Mouse (Mus musculus) Patski (cell line): Measurements from ENCODE around the gene Alox5. TPM values are rescaled to one million over a fixed set of nuclear protein-coding genes. Genes with fewer than 3 reads are reported as not detected.

ENCODE experiments used
- ATAC-seq: fragments of 100-300 bp; one replicate; pipeline ENCODE4 v1.8.0; 2021
- CTCF ChIA-PET: fragments of 350-600 bp; sonication (Branson Sonifier 250); formaldehyde crosslinking; loops from one replicate; lab custom pipeline; 2022; ENCODE audit warnings: inconsistent platforms; lab: Charles Lee
- POLR2A ChIA-PET: fragments of 350-600 bp; sonication (Branson Sonifier 250); formaldehyde crosslinking; loops from one replicate; lab custom pipeline; 2022; ENCODE audit warnings: antibody characterized with exemption, inconsistent platforms; lab: Charles Lee
- DNase-seq: peaks from one replicate; pipeline ENCODE4 v3.0.0-alpha.2; 2011; ENCODE audit warnings: low read depth, low spot score
- H3K27me3 ChIP-seq: fragments of 371-371 bp; one replicate; pipeline ENCODE4 v1.5.1; 2021
- CTCF ChIP-seq: fragments of 100-300 bp; IDR thresholded peaks from one replicate; pipeline ENCODE4 v1.5.1; 2021
- in situ Hi-C: fragments of 300-500 bp; cut with MboI; formaldehyde crosslinking; loops from 3 replicates; pipeline ENCODE4 v1.11.1; 2018; ENCODE audit warnings: low pct_unique_long_range_greater_than_20kb, mixed read lengths
- polyA plus RNA-seq: library from polyadenylated mRNA; unstranded; gene quantifications from one replicate; pipeline ENCODE4 v1.2.3, GENCODE M21; 2021

Alox5 gene
- polyA plus RNA-seq, 1 experiment from 2014 or later = not detected

DNA sequence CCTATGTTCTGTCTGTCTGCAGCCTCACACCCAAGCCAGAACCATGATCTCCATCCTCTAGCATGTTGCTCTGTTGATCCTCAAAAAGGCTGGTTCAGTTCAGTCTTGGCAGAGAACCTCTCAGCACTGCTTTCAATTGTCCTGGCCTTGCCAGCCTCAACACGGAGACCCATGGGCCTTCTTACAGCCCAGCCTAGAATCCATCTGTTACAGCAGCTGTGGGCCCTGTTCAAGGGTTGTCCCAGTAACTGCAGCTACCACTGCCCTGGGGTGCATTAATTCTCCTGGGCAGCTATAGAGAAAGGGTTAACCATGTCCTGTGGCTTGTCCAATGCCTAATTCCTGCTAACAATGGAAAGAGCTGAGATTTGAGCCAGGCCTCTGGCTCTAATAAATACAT lies 42.5 kb downstream of the Alox5 start:
- H3K27me3 ChIP-seq = no peaks in the 10 kb centered on the region
- ChIA-PET CTCF (interaction anchor here (1.1 to 1.7 kb wide), 2 partner anchors 9 to 14 kb away, joined by 3 to 7 read pairs; no protein-coding TSS in a partner anchor), POLR2A (interaction anchor here (0.6 kb wide), 1 partner anchor 153 kb away, joined by 3 read pairs; no protein-coding TSS in a partner anchor)
- in situ Hi-C loops = loop anchor here (25.0 kb wide), 1 partner anchor 531 kb away; no protein-coding TSS in a partner anchor
- ATAC-seq (no peak), DNase-seq (no peak)
- TF ChIP-seq CTCF = no peak

GRCm38 (mm10) chr6:116417518-116418315 lies 43.3 kb downstream of the Alox5 start:
- no peak for TF ChIP-seq CTCF
- CTCF ChIA-PET = interaction anchor here (1.1 to 1.7 kb wide), 2 partner anchors 10 to 14 kb away, joined by 3 to 7 read pairs; no protein-coding TSS in a partner anchor
- H3K27me3 ChIP-seq = no peaks in the 10 kb centered on the region
- in situ Hi-C loops = loop anchor here (25.0 kb wide), 1 partner anchor 530 kb away; no protein-coding TSS in a partner anchor
- no peak for DNase-seq
- ATAC-seq = no peak
- POLR2A ChIA-PET = no interaction called here

DNA sequence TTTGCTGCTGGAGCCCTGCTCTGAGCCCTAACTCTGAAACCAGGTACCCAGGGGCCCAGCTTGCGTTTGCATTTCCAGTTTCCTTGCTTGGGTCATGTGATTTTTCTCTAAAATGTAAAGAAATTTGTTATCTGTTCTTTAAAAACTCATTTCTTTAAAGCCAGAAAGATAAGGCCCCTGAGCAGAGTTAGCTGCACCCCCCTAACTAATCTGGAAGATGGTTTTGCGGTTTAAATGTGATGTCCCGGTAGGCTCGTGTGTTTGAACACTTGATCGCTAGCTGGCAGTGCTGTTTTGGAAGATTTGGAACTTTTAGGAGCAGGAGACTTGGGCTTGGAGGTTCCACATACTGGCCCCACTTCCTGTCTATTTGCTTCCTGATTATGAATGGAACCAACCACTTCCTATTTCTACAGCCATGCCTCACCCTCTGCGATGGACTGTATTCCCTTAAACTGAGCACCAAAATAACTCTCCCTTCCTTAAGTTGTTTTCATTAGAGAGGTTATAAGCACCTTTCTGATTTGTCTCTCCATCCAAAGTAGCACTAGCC lies 44.9 kb downstream of the Alox5 start:
- no peaks in the 10 kb centered on the region for H3K27me3 ChIP-seq
- ChIA-PET POLR2A (no interaction called here), CTCF (no interaction called here)
- ATAC-seq (no peak), DNase-seq (no peak)
- in situ Hi-C loops = loop anchor here (25.0 kb wide), 1 partner anchor 529 kb away; no protein-coding TSS in a partner anchor
- no peak for TF ChIP-seq CTCF

- in situ Hi-C loops = loop anchor here (25.0 kb wide), 1 partner anchor 528 kb away; no protein-coding TSS in a partner anchor
- ChIA-PET CTCF (interaction anchor here (0.9 kb wide), 1 partner anchor 26 kb away, joined by 3 read pairs; no protein-coding TSS in a partner anchor), POLR2A (no interaction called here)
- DNase-seq (no peak), ATAC-seq (no peak)
- no peaks in the 10 kb centered on the region for H3K27me3 ChIP-seq
- no peak for TF ChIP-seq CTCF
Observed at GRCm38 (mm10) chr6:116415126-116415676, 45.8 kb downstream of the Alox5 start.

DNA sequence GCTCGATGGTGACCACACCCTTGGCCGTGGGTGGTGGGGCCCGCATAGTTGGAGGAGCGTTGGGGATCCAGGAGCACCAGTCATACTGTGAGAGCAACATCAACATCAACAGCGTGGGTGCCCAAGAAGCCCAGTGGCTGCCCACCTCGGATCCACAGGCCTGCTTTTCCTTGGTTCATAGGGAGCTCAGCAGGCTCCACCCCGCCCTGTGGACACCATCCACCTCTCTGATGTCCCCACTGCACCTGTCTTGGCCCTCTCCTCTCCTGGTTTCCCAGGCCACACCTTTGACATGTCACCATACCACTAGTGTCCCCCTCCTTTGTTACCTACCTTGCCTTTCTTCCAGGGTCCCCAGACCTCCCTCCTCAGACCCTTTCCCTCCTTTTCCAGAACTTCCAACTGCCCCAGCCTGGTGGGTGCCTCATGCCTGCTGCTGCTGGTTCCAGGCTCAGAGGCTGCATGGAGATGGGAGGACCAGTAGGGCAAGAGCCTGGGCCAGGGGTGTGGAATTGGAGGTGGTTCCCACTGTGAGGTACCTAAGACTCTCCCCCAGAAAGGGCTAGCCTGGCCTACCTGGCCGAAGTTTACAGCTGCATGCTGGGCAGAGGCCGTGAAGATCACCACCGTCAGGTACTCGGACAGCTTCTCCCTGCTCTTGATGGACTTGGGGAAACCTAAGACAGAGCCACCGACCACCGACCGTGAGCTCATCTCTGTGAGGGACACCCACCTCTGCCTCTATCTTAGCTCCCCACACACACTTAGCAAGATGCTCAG lies 48.2 kb downstream of the Alox5 start:
- in situ Hi-C loops = loop anchor here (25.0 kb wide), 1 partner anchor 525 kb away; no protein-coding TSS in a partner anchor
- no peak for TF ChIP-seq CTCF
- no peak for ATAC-seq
- no peaks in the 10 kb centered on the region for H3K27me3 ChIP-seq
- CTCF ChIA-PET = interaction anchor here (1.0 kb wide), 1 partner anchor 8 kb away, joined by 3 read pairs; no protein-coding TSS in a partner anchor
- no peak for DNase-seq
- POLR2A ChIA-PET = no interaction called here

GRCm38 (mm10) chr6:116411716-116412115 lies 49.3 kb downstream of the Alox5 start:
- H3K27me3 ChIP-seq = no peaks in the 10 kb centered on the region
- ChIA-PET POLR2A (interaction anchor here (0.6 kb wide), 1 partner anchor 1825 kb away, joined by 3 read pairs; no protein-coding TSS in a partner anchor), CTCF (interaction anchor here (1.0 to 1.2 kb wide), 2 partner anchors 9 to 21 kb away, joined by 3 read pairs; no protein-coding TSS in a partner anchor)
- no peak for TF ChIP-seq CTCF
- in situ Hi-C loops = loop anchor here (25.0 kb wide), 1 partner anchor 524 kb away; no protein-coding TSS in a partner anchor
- DNase-seq (no peak), ATAC-seq (no peak)

DNA sequence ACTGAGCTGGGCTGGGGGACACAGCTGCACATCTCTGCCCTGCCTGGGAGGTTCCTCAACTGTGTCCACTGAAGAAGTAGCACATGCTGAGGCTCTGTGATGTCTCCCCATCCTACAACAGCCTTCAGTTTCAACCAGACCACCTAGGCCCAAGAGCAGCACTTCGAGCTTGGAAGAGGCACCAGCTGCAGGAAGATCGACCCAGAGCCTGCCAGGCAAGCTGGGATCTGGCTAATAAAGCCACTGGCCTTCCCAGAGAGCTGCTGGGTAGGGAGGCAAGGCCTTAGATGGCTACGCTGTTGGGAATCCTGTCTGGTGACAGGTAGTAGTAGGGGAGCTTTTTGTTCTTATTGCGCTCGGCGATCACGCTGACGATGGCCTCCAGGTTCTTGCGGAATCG lies 50.5 kb downstream of the Alox5 start:
- in situ Hi-C loops = loop anchor here (25.0 kb wide), 1 partner anchor 523 kb away; no protein-coding TSS in a partner anchor
- H3K27me3 ChIP-seq = no peaks in the 10 kb centered on the region
- ChIA-PET POLR2A (interaction anchor here (0.6 kb wide), 1 partner anchor 167 kb away, joined by 3 read pairs; no protein-coding TSS in a partner anchor), CTCF (no interaction called here)
- TF ChIP-seq CTCF = no peak
- ATAC-seq (no peak), DNase-seq (no peak)

DNA sequence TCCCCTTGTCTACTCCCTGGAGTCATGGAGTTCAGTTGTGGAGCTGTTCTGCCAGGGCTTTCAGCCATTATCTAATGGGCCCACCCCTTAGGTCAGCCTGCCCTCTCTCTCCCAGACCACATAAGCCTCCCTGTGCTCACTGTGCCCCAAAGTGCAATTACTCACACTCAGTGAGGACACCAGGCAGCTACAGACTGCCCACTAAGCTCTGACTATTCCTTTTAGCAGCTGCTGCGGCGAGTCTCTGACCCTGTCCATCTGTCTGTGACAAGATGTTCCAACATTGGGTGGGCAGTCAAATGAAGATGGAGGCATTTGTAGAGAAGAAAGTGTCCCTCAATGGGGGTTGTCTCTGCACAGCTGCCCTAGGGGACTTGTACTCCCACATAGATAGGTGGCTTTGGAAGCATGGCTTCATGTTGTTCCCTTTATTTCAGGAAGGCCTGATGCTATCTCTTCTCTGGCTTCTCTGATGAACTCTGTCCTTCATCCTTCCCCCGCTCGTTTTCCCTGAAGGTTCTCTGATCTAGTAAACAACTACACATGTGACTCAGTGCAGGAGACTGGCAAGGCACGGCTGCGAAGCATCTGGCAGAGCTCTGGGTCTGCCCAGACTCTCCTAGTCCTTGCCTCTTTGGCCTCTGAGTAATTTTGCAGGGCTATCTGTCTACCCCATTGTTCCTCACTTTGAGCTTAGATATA lies 52.9 kb downstream of the Alox5 start:
- no peak for DNase-seq
- ChIA-PET POLR2A (interaction anchor here (1.3 kb wide), 1 partner anchor 22 kb away, joined by 3 read pairs; no protein-coding TSS in a partner anchor), CTCF (interaction anchor here (1.8 kb wide), 1 partner anchor 180 kb away, joined by 4 read pairs; no protein-coding TSS in a partner anchor)
- no peak for ATAC-seq
- H3K27me3 ChIP-seq = no peaks in the 10 kb centered on the region
- in situ Hi-C loops = loop anchor here (25.0 kb wide), 1 partner anchor 521 kb away; no protein-coding TSS in a partner anchor
- TF ChIP-seq CTCF = no peak

DNA sequence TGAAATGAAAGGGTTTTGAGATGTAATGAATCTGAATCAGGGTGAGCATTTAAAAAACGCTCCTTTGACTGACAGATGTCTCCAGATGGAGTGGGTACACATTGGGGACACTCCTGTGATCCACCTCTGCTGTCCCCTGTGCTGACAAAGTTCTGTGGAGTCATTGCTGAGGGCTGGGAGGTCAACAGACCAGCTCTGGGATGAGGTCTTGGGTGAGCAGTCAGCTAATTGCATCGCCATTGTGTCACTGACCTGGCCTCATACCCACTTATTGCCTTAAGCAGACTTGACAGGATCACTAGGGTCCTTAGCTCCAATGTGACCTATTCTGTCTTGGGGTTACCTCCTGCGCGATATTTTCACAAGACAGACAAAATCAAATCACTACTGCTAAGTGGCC lies 53.8 kb downstream of the Alox5 start:
- TF ChIP-seq CTCF = no peak
- CTCF ChIA-PET = interaction anchor here (1.4 to 1.8 kb wide), 2 partner anchors 174 to 179 kb away, joined by 4 to 5 read pairs; no protein-coding TSS in a partner anchor
- DNase-seq (no peak), ATAC-seq (no peak)
- no peaks in the 10 kb centered on the region for H3K27me3 ChIP-seq
- POLR2A ChIA-PET = interaction anchor here (1.7 kb wide), 1 partner anchor 22 kb away, joined by 9 read pairs; no protein-coding TSS in a partner anchor
- in situ Hi-C loops = loop anchor here (25.0 kb wide), 1 partner anchor 520 kb away; no protein-coding TSS in a partner anchor
